Mouse (Mus musculus) hindbrain, embryonic 11.5 days (tissue): ENCODE data around the gene S100a5. TPM values are rescaled to one million over a fixed set of nuclear protein-coding genes. Genes with fewer than 3 reads are reported as not detected.

Experiments used
- ATAC-seq: fragments of 200-750 bp; cut with Nextera tagmentation; 2 replicates; pipeline ENCODE4 v1.8.0; 2017; ENCODE audit warnings: mild to moderate bottlenecking, moderate TSS enrichment, moderate library complexity; ENCODE audit not compliant: low FRiP score
- DNase-seq: peaks from one replicate; pipeline ENCODE4 v3.0.0-alpha.2; 2015; ENCODE audit warnings: low spot score
- H3K27ac ChIP-seq: fragments of 300-500 bp; sonication (generic); 2 replicates; pipeline ENCODE4 v1.5.1; 2014; ENCODE audit warnings: mild to moderate bottlenecking, low read depth, low read length
- H3K27me3 ChIP-seq: fragments of 300-500 bp; sonication (generic); 2 replicates; pipeline ENCODE4 v1.6.1; 2014; ENCODE audit warnings: mild to moderate bottlenecking, low read length, moderate library complexity, mixed read lengths; ENCODE audit not compliant: control insufficient read depth, insufficient read depth
- H3K36me3 ChIP-seq: fragments of 300-500 bp; sonication (generic); 2 replicates; pipeline ENCODE4 v1.6.1; 2014; ENCODE audit warnings: mild to moderate bottlenecking, low read length, moderate library complexity, mixed read lengths; ENCODE audit not compliant: control insufficient read depth, insufficient read depth
- H3K4me1 ChIP-seq: fragments of 300-500 bp; sonication (generic); replicated peaks from 2 replicates; pipeline ENCODE4 v1.6.1; 2014; ENCODE audit warnings: low read length, mixed read lengths; ENCODE audit not compliant: control insufficient read depth, insufficient read depth
- H3K4me2 ChIP-seq: fragments of 300-500 bp; sonication (generic); replicated peaks from 2 replicates; pipeline ENCODE4 v1.6.1; 2014; ENCODE audit warnings: mild to moderate bottlenecking, low read depth, low read length
- H3K4me3 ChIP-seq: fragments of 300-500 bp; sonication (generic); 2 replicates; pipeline ENCODE4 v1.5.1; 2014; ENCODE audit warnings: low read depth, low read length
- H3K9ac ChIP-seq: fragments of 300-500 bp; sonication (generic); 2 replicates; pipeline ENCODE4 v1.6.1; 2014; ENCODE audit warnings: low read depth, low read length
- H3K9me3 ChIP-seq: fragments of 300-500 bp; sonication (generic); 2 replicates; pipeline ENCODE4 v1.6.1; 2016; ENCODE audit warnings: low read length; ENCODE audit not compliant: control insufficient read depth
- WGBS: fragments of 180-500 bp; shearing (Covaris S2); extraction: QIAGEN DNeasy Blood & Tissue Kit; methylation state at CpG from one replicate; pipeline ENCODE4 v1.1.7; 2014; 5-methylcytosine and 5-hydroxymethylcytosine counted together
- polyA plus RNA-seq: library from polyadenylated mRNA; unstranded; fragments of >200 nt; fragmentation: Nextera tagmentation; extraction: Ambion mirVana; gene quantifications from 2 replicates; pipeline ENCODE4 v1.2.1, GENCODE M21; 2014

S100a5 gene
- polyA plus RNA-seq, 1 experiment from 2014 or later = not detected

DNA sequence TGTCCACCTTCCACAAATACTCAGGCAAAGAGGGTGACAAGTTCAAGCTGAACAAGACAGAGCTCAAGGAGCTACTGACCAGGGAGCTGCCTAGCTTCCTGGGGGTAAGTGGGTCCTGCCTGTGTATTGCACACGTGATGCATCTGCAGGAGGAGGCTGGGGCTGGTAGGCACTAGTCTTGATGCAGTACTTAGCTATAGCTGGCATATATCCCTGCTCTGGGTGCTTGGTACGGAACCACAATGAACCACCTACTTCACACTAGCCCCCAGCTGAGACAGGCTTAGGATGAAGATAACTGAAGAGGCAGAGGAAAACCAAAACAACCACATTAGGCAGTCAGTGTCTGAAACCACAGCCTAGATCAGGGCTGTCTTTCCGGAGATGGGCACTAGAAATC is 3.3 kb upstream of the S100a5 start:
- no peak overlapping the region for H3K4me3 ChIP-seq
- WGBS = 86% methylated on average over 3 of the region's 3 CpGs
- no peaks in the 10 kb centered on the region for H3K9me3 ChIP-seq
- H3K9ac ChIP-seq = no peak overlapping the region
- DNase-seq (no peak), ATAC-seq (no peak)
- no peaks in the 10 kb centered on the region for H3K4me1 ChIP-seq
- no peaks in the 10 kb centered on the region for H3K27me3 ChIP-seq
- no peak overlapping the region for H3K4me2 ChIP-seq
- no peaks in the 10 kb centered on the region for H3K36me3 ChIP-seq
- no peak overlapping the region for H3K27ac ChIP-seq

- DNase-seq (no peak), ATAC-seq (no peak)
- Histone ChIP-seq H3K36me3 (no peaks in the 10 kb centered on the region), H3K4me2 (no peak overlapping the region), H3K4me3 (no peak overlapping the region), H3K9ac (no peak overlapping the region), H3K27ac (no peak overlapping the region), H3K4me1 (no peaks in the 10 kb centered on the region), H3K27me3 (no peaks in the 10 kb centered on the region), H3K9me3 (no peaks in the 10 kb centered on the region)
- 80% methylated on average over 2 of the region's 2 CpGs for WGBS
These were observed 2.6 kb upstream of the S100a5 start for GRCm38 (mm10) chr3:90605736-90606135.

- Histone ChIP-seq H3K4me1 (no peaks in the 10 kb centered on the region), H3K4me2 (no peak overlapping the region), H3K27me3 (no peaks in the 10 kb centered on the region)
These were observed 2.1 kb upstream of the S100a5 start for GRCm38 (mm10) chr3:90606185-90606584.

DNA sequence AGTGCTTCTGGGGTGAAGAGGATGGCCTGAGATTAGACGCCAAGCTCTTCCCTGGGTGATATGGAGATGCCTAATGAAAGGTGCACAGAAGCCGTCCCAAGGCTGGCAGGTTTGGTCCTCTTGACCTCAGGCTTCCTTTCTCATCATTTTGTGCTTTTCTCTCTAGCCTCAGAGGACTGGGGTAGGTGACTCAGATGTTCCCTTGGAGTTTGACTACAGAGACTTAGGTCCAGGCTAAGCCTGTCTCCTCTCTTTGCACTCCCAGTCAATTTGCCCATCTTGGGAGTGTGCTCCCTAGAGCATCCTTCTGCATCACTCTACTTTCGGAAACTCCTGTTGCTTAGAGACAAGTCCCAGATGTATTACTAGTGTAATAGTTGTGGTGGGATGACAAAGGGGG is 962 bp upstream of the S100a5 start:
- Histone ChIP-seq H3K4me3 (no peak overlapping the region), H3K9ac (no peak overlapping the region), H3K27ac (no peak overlapping the region), H3K4me2 (no peak overlapping the region), H3K36me3 (no peaks in the 10 kb centered on the region), H3K27me3 (no peaks in the 10 kb centered on the region), H3K4me1 (no peaks in the 10 kb centered on the region), H3K9me3 (no peaks in the 10 kb centered on the region)
- DNase-seq (no peak), ATAC-seq (no peak)
- 83% methylated on average over 3 of the region's 3 CpGs for WGBS

More at GRCm38 (mm10) chr3:90606185-90606584, 2.1 kb upstream of the S100a5 start:
- Histone ChIP-seq H3K36me3 (no peaks in the 10 kb centered on the region), H3K9me3 (no peaks in the 10 kb centered on the region), H3K9ac (no peak overlapping the region), H3K27ac (no peak overlapping the region), H3K4me3 (no peak overlapping the region)
- peak; percentile 35 for DNase-seq
- WGBS = 83% methylated on average over 6 of the region's 6 CpGs
- no peak for ATAC-seq

GRCm38 (mm10) chr3:90609102-90609501 is 779 bp downstream of the S100a5 start:
- Histone ChIP-seq H3K9me3 (no peaks in the 10 kb centered on the region), H3K36me3 (no peaks in the 10 kb centered on the region), H3K4me2 (no peak overlapping the region), H3K4me1 (peaks cover 2% of the 10 kb centered on the region; the same call in 1 of the 2 replicates), H3K27ac (no peak overlapping the region), H3K4me3 (no peak overlapping the region), H3K9ac (no peak overlapping the region), H3K27me3 (no peaks in the 10 kb centered on the region)
- ATAC-seq = no peak
- no peak for DNase-seq

GRCm38 (mm10) chr3:90611494-90611893 is 3.2 kb downstream of the S100a5 start:
- H3K27ac ChIP-seq = no peak overlapping the region
- no peak for DNase-seq
- no peak for ATAC-seq
- WGBS = 80% methylated on average over 3 of the region's 3 CpGs
- H3K9ac ChIP-seq = no peak overlapping the region
- no peaks in the 10 kb centered on the region for H3K36me3 ChIP-seq
- no peak overlapping the region for H3K4me3 ChIP-seq
- peaks cover 2% of the 10 kb centered on the region; the same call in 1 of the 2 replicates for H3K4me1 ChIP-seq
- no peaks in the 10 kb centered on the region for H3K9me3 ChIP-seq
- H3K4me2 ChIP-seq = no peak overlapping the region
- H3K27me3 ChIP-seq = no peaks in the 10 kb centered on the region

DNA sequence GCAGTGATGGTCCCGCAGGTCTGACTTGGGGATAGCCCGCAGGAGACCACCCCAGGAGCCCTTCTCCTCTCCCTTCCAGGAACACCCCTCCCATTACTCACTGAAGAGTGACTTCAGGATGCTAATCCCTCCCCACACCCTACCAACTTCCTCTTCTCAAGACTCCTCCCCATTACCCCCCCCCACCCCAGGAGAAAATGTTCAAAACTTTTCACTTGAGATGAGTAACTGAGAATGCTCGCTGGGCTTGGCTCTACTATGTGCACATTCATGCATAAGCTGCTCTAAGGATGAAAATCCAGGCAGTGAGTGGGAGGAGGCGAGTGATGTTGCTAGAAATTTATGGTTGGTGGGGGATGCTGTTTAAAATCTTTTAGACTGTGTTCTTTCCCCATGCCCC is 3.7 kb downstream of the S100a5 start:
- H3K4me1 ChIP-seq = peaks cover 2% of the 10 kb centered on the region; the same call in 1 of the 2 replicates
- no peak for ATAC-seq

GRCm38 (mm10) chr3:90612728-90613291 is 4.5 kb downstream of the S100a5 start, which contains the start of gene S100a6:
Gene S100a6 (plus strand): TSS chr3:90612882.
- peaks cover 2% of the 10 kb centered on the region; the same call in 1 of the 2 replicates for H3K4me1 ChIP-seq
- no peaks in the 10 kb centered on the region for H3K36me3 ChIP-seq
- peak within 1 kb of the TSS; percentile 19 for H3K4me3 ChIP-seq
- ATAC-seq (peak; percentile 84), DNase-seq (peak; percentile 74)
- H3K9ac ChIP-seq = peak within 1 kb of the TSS; percentile 34; the same call in 1 of the 2 replicates
- peak within 1 kb of the TSS; percentile 66 for H3K4me2 ChIP-seq
- no peaks in the 10 kb centered on the region for H3K9me3 ChIP-seq
- H3K27ac ChIP-seq = no peak within 1 kb of the TSS
- no peaks in the 10 kb centered on the region for H3K27me3 ChIP-seq
- under 1% methylated on average over 23 of the region's 23 CpGs for WGBS

More for the DNA sequence above, 3.7 kb downstream of the S100a5 start:
- no peak overlapping the region for H3K9ac ChIP-seq
- H3K27ac ChIP-seq = no peak overlapping the region
- H3K27me3 ChIP-seq = no peaks in the 10 kb centered on the region
- H3K9me3 ChIP-seq = no peaks in the 10 kb centered on the region
- H3K4me3 ChIP-seq = no peak overlapping the region
- H3K4me2 ChIP-seq = no peak overlapping the region
- DNase-seq = no peak
- WGBS = 67% methylated on average over 4 of the region's 4 CpGs
- H3K36me3 ChIP-seq = no peaks in the 10 kb centered on the region

DNA sequence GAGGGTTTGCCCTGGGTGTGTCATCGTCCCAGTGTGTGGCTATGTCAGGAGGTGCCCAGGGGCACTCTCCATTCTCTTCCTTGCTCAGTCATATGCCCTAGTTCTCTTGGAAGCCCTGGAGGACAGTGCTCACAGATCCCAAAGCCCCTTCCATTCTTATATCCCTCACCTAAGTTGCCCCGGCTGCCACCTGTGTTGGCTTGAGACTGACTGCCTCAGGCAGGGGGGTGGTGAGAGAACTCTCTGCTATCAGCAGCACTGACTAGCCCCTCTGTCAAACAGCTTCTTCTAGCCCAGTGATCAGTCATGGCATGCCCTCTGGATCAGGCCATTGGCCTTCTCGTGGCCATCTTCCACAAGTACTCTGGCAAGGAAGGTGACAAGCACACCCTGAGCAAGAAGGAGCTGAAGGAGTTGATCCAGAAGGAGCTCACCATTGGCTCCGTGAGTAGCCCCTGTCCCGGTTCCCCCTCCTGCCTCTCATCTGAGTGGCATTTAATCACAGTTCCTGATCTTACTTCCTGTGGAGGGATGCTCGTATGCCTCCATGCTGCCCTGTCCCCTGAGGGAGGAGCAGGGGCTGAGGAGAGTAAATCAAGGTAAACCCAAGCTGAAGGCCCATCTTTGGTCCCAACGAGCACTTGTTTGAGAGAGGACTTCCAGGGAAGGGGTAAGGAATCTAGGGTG is 5.3 kb downstream of the S100a5 start:
- 69% methylated on average over 7 of the region's 7 CpGs for WGBS
- H3K4me3 ChIP-seq = peak overlapping the region; percentile 19
- H3K4me2 ChIP-seq = peak overlapping the region; percentile 66
- H3K4me1 ChIP-seq = peaks cover 2% of the 10 kb centered on the region; the same call in 1 of the 2 replicates
- no peak overlapping the region for H3K27ac ChIP-seq
- H3K27me3 ChIP-seq = no peaks in the 10 kb centered on the region
- H3K36me3 ChIP-seq = no peaks in the 10 kb centered on the region
- ATAC-seq = no peak
- DNase-seq = no peak
- H3K9ac ChIP-seq = no peak overlapping the region
- no peaks in the 10 kb centered on the region for H3K9me3 ChIP-seq
